Mouse (Mus musculus) spleen, adult 2 months (tissue): ENCODE data around the gene Fam166a.

Source experiments
- CTCF ChIP-seq: fragments of 200-500 bp; IDR thresholded peaks from 2 replicates; pipeline ENCODE4 v1.5.1; 2011; ENCODE audit warnings: mild to moderate bottlenecking, inconsistent platforms; ENCODE audit not compliant: insufficient read depth, insufficient read length, insufficient replicate concordance; ENCODE audit errors: extremely low read depth
- POLR2A ChIP-seq: fragments of 200-500 bp; IDR thresholded peaks from 2 replicates; pipeline ENCODE4 v1.6.1; 2011; ENCODE audit warnings: low read depth, low read length, inconsistent platforms

DNA sequence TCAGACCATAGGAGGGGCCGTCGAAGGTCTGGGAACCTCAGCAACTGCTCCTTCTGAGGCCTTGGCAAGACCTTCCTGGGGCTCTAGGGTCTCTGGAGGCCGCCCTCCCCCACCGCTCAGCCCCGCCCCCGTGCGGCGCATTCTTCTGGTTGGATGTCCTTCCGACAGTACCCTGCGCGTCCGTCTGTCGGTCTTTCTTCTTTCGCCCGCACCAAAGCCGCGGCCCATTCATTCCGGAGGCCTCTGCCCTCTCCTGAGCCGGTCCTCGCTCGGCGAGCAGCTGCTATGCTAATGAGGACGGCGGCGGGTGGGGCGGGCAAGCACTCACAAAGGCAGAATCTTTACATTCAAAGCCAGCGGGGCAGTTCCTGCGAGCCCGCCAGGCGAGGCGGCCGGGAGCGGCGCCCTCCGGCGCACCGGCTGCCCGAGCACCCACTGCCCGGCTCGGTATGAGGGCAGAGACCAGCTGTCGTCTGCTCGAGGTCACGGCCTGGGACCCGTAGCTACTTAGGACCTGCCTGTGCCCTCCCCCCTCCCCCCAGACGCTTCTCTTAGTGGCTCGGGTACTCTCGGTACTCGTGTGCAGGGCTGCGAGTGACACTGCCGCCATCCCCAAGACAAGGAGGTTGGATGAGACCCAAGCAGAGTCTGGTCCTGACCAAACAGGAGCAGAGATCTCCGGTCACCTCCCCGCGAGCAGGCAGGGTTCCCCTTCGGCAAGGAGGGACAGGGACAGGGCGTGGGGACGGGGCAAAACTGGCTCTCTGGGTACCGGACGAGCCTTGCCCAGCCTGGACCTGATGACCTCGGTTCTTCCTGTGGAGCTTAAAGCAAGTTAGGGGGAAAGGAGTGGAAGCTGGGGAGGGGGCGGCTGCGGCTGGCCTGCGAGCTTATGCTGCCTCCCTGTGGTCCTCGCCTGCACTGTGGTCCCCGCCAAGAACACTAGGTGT, 32.6 kb upstream of the Fam166a start:
- TF ChIP-seq CTCF (0 out of 2 replicates have a peak, but pooled peaks have one; percentile 10), POLR2A (no peak)
